Mouse (Mus musculus): ENCODE results near the gene Scn8a.

DNA sequence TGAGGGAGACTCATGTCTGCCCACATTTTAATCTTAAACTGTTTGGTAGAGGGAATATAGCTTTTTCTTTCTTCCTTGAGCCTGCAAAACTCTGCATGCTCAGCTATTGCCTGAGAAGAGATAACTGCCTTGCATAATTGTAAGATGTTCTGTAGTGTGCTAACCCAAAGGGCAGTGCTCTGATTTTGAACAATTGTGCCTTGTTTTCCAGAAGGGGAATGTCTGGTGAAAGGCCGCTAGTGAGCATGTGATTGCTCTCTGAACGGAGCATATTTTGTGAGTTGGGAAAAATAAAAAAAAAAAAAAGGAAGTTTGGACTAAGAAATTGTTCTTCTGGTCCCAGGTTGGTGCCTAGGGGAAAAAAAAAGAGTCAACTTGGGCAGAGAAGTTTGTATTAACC is 159.3 kb downstream of the Scn8a start:
- TF ChIP-seq EP300 (IDR thresholded peaks at IDR 0.05; ENCODE audit: low read depth) (no peak), CTCF (IDR thresholded peaks at IDR 0.05; ENCODE audit: low read depth) (no peak)
